Mouse (Mus musculus): ENCODE measurements at regions not wholly inside any gene's neighbourhood (a gene's known extent, or its start where the extent isn't known, plus 50 kb on each side); places are given as distances from the start of the nearest gene placed in this dataset.
"Not testable (repeated sequence)": the region's sequence is repeated elsewhere in the genome, so short reads cannot be mapped to it uniquely, and the experiment has no call there.

- no peak overlapping the region for H3K4me2 ChIP-seq (ENCODE audit: low read length)
- 63% methylated on average over 4 of the region's 4 CpGs for WGBS
- no peak overlapping the region for H3K9ac ChIP-seq (ENCODE audit: low read depth, low read length)
- H3K36me3 ChIP-seq (ENCODE audit: control insufficient read depth, insufficient read depth, low read length): no peaks in the 10 kb centered on the region
- H3K27me3 ChIP-seq (replicated peaks; ENCODE audit: control insufficient read depth, insufficient read depth, low read length): no peaks in the 10 kb centered on the region
- no peaks in the 10 kb centered on the region for H3K9me3 ChIP-seq (ENCODE audit: control insufficient read depth, low read length)
- H3K27ac ChIP-seq (ENCODE audit: low read depth, low read length): no peak overlapping the region
- no peak overlapping the region for H3K4me3 ChIP-seq (ENCODE audit: low read length)
- H3K4me1 ChIP-seq (ENCODE audit: control insufficient read depth, insufficient read depth, low read depth, low read length): no peaks in the 10 kb centered on the region
- peak; percentile 61; the same call in 1 of the 2 replicates for ATAC-seq
Measured at GRCm38 (mm10) chr5:6590058-6590457, 713.9 kb upstream of the Tex47 start.

- not testable (repeated sequence) for ATAC-seq; H3K9me3 ChIP-seq (ENCODE audit: control insufficient read depth, low read length); H3K9ac ChIP-seq (ENCODE audit: low read depth, low read length); H3K4me2 ChIP-seq (ENCODE audit: low read length); H3K36me3 ChIP-seq (ENCODE audit: control insufficient read depth, insufficient read depth, low read length); H3K4me1 ChIP-seq (ENCODE audit: control insufficient read depth, insufficient read depth, low read depth, low read length); H3K27me3 ChIP-seq (replicated peaks; ENCODE audit: control insufficient read depth, insufficient read depth, low read length); H3K4me3 ChIP-seq (ENCODE audit: low read length); H3K27ac ChIP-seq (ENCODE audit: low read depth, low read length)
- WGBS: 80% methylated on average over 3 of the region's 3 CpGs
Measured at GRCm38 (mm10) chr5:6611151-6611550, 692.8 kb upstream of the Tex47 start.

- Histone ChIP-seq H3K4me3 (ENCODE audit: low read length) (no peak overlapping the region), H3K27me3 (replicated peaks; ENCODE audit: control insufficient read depth, insufficient read depth, low read length) (no peaks in the 10 kb centered on the region), H3K9me3 (ENCODE audit: control insufficient read depth, low read length) (no peaks in the 10 kb centered on the region), H3K4me2 (ENCODE audit: low read length) (no peak overlapping the region), H3K4me1 (ENCODE audit: control insufficient read depth, insufficient read depth, low read depth, low read length) (no peaks in the 10 kb centered on the region), H3K27ac (ENCODE audit: low read depth, low read length) (no peak overlapping the region), H3K36me3 (ENCODE audit: control insufficient read depth, insufficient read depth, low read length) (no peaks in the 10 kb centered on the region), H3K9ac (ENCODE audit: low read depth, low read length) (no peak overlapping the region)
- 46% methylated on average over 3 of the region's 3 CpGs for WGBS
- ATAC-seq: no peak
Measured at GRCm38 (mm10) chr5:6644869-6645268, 659.0 kb upstream of the Tex47 start.

DNA sequence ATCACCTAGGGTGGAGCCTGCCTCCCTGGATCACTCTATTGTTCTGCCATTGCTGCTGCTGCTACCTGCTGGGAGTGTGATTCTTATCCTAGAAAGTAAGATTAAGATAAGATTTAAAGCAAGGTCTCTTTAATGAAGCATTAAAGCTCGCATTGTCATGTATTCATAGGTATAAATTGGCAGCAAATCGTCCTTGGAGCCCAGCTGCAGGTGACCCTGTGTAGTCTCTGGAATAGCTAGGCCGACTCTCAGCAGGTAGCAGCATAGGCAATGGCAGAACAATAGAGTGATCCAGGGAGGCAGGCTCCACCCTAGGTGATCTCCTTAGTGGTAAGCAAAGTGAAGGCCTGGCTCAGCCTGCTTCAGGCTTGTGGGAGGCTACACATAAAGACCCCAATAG, 627.7 kb upstream of the Tex47 start:
- H3K9me3 ChIP-seq (ENCODE audit: control insufficient read depth, low read length); H3K36me3 ChIP-seq (ENCODE audit: control insufficient read depth, insufficient read depth, low read length); ATAC-seq; H3K4me1 ChIP-seq (ENCODE audit: control insufficient read depth, insufficient read depth, low read depth, low read length); H3K4me2 ChIP-seq (ENCODE audit: low read length); H3K27me3 ChIP-seq (replicated peaks; ENCODE audit: control insufficient read depth, insufficient read depth, low read length); H3K4me3 ChIP-seq (ENCODE audit: low read length); H3K27ac ChIP-seq (ENCODE audit: low read depth, low read length); H3K9ac ChIP-seq (ENCODE audit: low read depth, low read length): not testable (repeated sequence)
- 43% methylated on average over 3 of the region's 3 CpGs for WGBS

DNA sequence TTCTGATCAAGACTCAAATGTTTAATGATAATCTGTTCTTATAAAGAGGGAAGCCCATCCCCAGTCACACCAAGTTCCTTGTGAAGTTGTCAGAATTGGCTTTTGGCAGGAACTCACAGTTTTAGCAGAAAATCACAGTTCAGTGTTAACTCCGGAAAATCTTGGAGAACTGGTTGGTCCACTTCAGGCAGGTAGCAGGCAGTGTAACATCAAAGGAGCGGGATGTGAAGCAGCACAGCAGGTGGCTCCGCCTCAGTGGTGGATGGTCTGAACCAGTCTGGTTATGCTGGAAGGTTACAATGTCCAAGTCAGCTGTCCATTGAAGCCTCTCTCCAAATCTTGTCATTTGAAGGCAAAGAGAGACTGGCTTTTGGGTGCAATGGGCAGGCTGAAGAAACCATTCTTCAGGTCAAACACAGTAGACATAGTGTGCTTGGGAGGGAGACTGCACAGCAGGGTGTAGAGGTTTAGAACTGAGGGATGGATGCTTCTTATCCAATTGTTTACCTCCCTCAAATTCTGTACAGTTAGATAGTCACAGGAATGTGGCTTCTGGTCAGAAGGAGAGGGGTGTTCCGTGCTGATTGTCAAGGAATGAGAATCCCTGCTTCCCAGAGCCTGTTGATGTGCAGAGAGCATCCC, 594.1 kb upstream of the Tex47 start:
- Histone ChIP-seq H3K4me2 (ENCODE audit: low read length) (no peak overlapping the region), H3K9me3 (ENCODE audit: control insufficient read depth, low read length) (no peaks in the 10 kb centered on the region), H3K27me3 (replicated peaks; ENCODE audit: control insufficient read depth, insufficient read depth, low read length) (no peaks in the 10 kb centered on the region), H3K9ac (ENCODE audit: low read depth, low read length) (no peak overlapping the region), H3K36me3 (ENCODE audit: control insufficient read depth, insufficient read depth, low read length) (no peaks in the 10 kb centered on the region), H3K4me1 (ENCODE audit: control insufficient read depth, insufficient read depth, low read depth, low read length) (no peaks in the 10 kb centered on the region), H3K27ac (ENCODE audit: low read depth, low read length) (no peak overlapping the region), H3K4me3 (ENCODE audit: low read length) (no peak overlapping the region)
- 69% methylated on average over 4 of the region's 4 CpGs for WGBS
- ATAC-seq: no peak

DNA sequence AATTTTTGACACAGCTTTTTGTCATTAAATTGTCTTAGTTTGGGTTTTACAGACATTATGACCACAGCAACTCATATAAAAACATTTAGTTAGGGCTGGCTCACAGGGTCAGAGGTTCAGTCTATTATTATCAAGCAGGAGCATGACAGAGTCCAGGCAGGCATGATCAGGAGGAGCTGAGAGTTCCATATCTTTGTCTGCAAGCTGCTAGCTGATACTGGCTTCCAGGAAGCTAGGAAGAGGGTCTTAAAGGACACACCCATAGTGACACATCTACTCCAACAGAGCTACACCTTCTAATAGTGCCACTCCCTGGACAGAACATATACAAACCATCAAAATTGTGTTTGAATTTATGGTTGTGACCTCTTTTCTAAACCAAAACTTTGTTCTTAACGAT, 587.7 kb upstream of the Tex47 start:
- H3K9me3 ChIP-seq (ENCODE audit: control insufficient read depth, low read length): no peaks in the 10 kb centered on the region
- ATAC-seq: no peak
- no peak overlapping the region for H3K4me3 ChIP-seq (ENCODE audit: low read length)
- no peak overlapping the region for H3K4me2 ChIP-seq (ENCODE audit: low read length)
- 78% methylated on average over 1 of the region's 1 CpGs for WGBS
- H3K27me3 ChIP-seq (replicated peaks; ENCODE audit: control insufficient read depth, insufficient read depth, low read length): no peaks in the 10 kb centered on the region
- H3K9ac ChIP-seq (ENCODE audit: low read depth, low read length): no peak overlapping the region
- H3K4me1 ChIP-seq (ENCODE audit: control insufficient read depth, insufficient read depth, low read depth, low read length): no peaks in the 10 kb centered on the region
- no peaks in the 10 kb centered on the region for H3K36me3 ChIP-seq (ENCODE audit: control insufficient read depth, insufficient read depth, low read length)
- H3K27ac ChIP-seq (ENCODE audit: low read depth, low read length): no peak overlapping the region

GRCm38 (mm10) chr5:6716630-6717029, 587.3 kb upstream of the Tex47 start:
- ATAC-seq: no peak
- no peaks in the 10 kb centered on the region for H3K9me3 ChIP-seq (ENCODE audit: control insufficient read depth, low read length)
- 81% methylated on average over 1 of the region's 1 CpGs for WGBS
- no peak overlapping the region for H3K9ac ChIP-seq (ENCODE audit: low read depth, low read length)
- no peaks in the 10 kb centered on the region for H3K36me3 ChIP-seq (ENCODE audit: control insufficient read depth, insufficient read depth, low read length)
- no peak overlapping the region for H3K4me3 ChIP-seq (ENCODE audit: low read length)
- H3K27ac ChIP-seq (ENCODE audit: low read depth, low read length): no peak overlapping the region
- no peaks in the 10 kb centered on the region for H3K4me1 ChIP-seq (ENCODE audit: control insufficient read depth, insufficient read depth, low read depth, low read length)
- no peak overlapping the region for H3K4me2 ChIP-seq (ENCODE audit: low read length)
- no peaks in the 10 kb centered on the region for H3K27me3 ChIP-seq (replicated peaks; ENCODE audit: control insufficient read depth, insufficient read depth, low read length)

Measured in hindbrain, embryonic 16.5 days (tissue).